Mouse (Mus musculus): ENCODE results near the gene Txn2.

DNA sequence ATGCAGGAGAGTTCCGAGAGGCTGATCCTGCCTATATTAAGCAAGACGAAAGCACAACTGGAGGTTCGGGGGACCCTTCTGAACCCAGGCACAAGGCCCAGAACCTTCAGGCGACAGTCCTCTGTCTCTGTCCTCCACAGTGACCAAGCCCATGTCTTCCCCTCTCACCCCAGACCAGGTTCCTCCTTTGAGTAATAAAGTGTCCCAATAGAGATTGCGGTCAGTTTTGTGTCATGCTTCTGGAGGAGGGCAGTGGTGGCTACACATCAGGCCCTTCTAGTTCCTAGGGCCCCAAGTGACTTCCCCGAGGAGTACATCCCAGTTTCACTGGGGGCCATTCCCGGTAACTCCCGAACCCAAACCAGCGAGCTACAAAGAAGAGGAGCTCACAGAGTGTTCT is 54.0 kb downstream of the Txn2 start:
- TF ChIP-seq POLR2A (IDR thresholded peaks at IDR 0.05; ENCODE audit: low read depth, low read length) (no peak), CTCF (conservative IDR thresholded peaks at IDR 0.05; ENCODE audit: insufficient read depth, insufficient read length, low read depth, low read length) (no peak)
